Mouse (Mus musculus) lung, postnatal 0 days (tissue): ENCODE data around the gene Vmn2r51. TPM values are rescaled to one million over a fixed set of nuclear protein-coding genes. Genes with fewer than 3 reads are reported as not detected.
"Not testable (repeated sequence)": the region's sequence is repeated elsewhere in the genome, so short reads cannot be mapped to it uniquely, and the experiment has no call there.

ENCODE experiments used
- ATAC-seq: fragments of 200-750 bp; cut with Nextera tagmentation; 2 replicates; pipeline ENCODE4 v1.8.0; 2017; ENCODE audit warnings: moderate library complexity
- DNase-seq: peaks from one replicate; pipeline ENCODE4 v3.0.0-alpha.2; 2016; ENCODE audit warnings: low spot score
- H3K27ac ChIP-seq: fragments of 300-500 bp; sonication (generic); 2 replicates; pipeline ENCODE4 v1.5.1; 2014; ENCODE audit warnings: antibody characterized with exemption, mild to moderate bottlenecking, low read length, mixed read lengths
- H3K27me3 ChIP-seq: fragments of 300-500 bp; sonication (generic); replicated peaks from 2 replicates; pipeline ENCODE4 v1.6.1; 2014; ENCODE audit warnings: low read length, mixed read lengths; ENCODE audit not compliant: insufficient read depth
- H3K36me3 ChIP-seq: fragments of 300-500 bp; sonication (generic); 2 replicates; pipeline ENCODE4 v1.6.1; 2014; ENCODE audit warnings: low read length, mixed read lengths; ENCODE audit not compliant: insufficient read depth
- H3K4me1 ChIP-seq: fragments of 300-500 bp; sonication (generic); 2 replicates; pipeline ENCODE4 v1.6.1; 2014; ENCODE audit warnings: antibody characterized with exemption, low read depth, low read length, mixed read lengths; ENCODE audit not compliant: insufficient read depth
- H3K4me2 ChIP-seq: fragments of 300-500 bp; sonication (generic); replicated peaks from 2 replicates; pipeline ENCODE4 v1.6.1; 2014; ENCODE audit warnings: low read depth, mild to moderate bottlenecking, low read length, moderate library complexity, mixed read lengths
- H3K4me3 ChIP-seq: fragments of 300-500 bp; sonication (generic); 2 replicates; pipeline ENCODE4 v1.5.1; 2014; ENCODE audit warnings: low read depth, low read length
- H3K9ac ChIP-seq: fragments of 300-500 bp; sonication (generic); replicated peaks from 2 replicates; pipeline ENCODE4 v1.6.1; 2014; ENCODE audit warnings: low read depth, mild to moderate bottlenecking
- H3K9me3 ChIP-seq: fragments of 300-500 bp; sonication (generic); 2 replicates; pipeline ENCODE4 v1.6.1; 2016; ENCODE audit warnings: low read length, mixed read lengths
- WGBS: fragments of 180-500 bp; shearing (Covaris S2); extraction: QIAGEN DNeasy Blood & Tissue Kit; methylation state at CpG from one replicate; pipeline ENCODE4 v1.1.7; 2014; 5-methylcytosine and 5-hydroxymethylcytosine counted together
- polyA plus RNA-seq: library from polyadenylated mRNA; unstranded; fragments of >200 nt; fragmentation: Nextera tagmentation; extraction: Ambion mirVana; gene quantifications from 2 replicates; pipeline ENCODE4 v1.2.1, GENCODE M21; 2015

Gene Vmn2r51
- polyA plus RNA-seq, result not detected in 2 replicates

- H3K36me3 ChIP-seq, H3K4me3 ChIP-seq: not testable (repeated sequence)
- 41% methylated on average over 1 of the region's 1 CpGs for WGBS
These were observed at the start of gene Vmn2r51 for GRCm38 (mm10) chr7:10105641-10106040. TSS of gene Vmn2r51 (minus strand) at chr7:10105741.

GRCm38 (mm10) chr7:10053196-10053595, 52.3 kb downstream of the Vmn2r51 start, which contains the start of gene Vmn2r50:
TSS of gene Vmn2r50 (minus strand) at chr7:10053296.
- H3K9ac ChIP-seq, H3K4me1 ChIP-seq, H3K4me3 ChIP-seq, ATAC-seq, H3K4me2 ChIP-seq, H3K36me3 ChIP-seq, H3K9me3 ChIP-seq, DNase-seq, H3K27me3 ChIP-seq, H3K27ac ChIP-seq: not testable (repeated sequence)

More at GRCm38 (mm10) chr7:10105641-10106040, at the start of gene Vmn2r51:
- not testable (repeated sequence) for H3K9me3 ChIP-seq, H3K27me3 ChIP-seq, H3K27ac ChIP-seq, H3K4me2 ChIP-seq, ATAC-seq, H3K9ac ChIP-seq, H3K4me1 ChIP-seq, DNase-seq

Other genes with a start within 250 kb of the Vmn2r51 start
- not detected in 2 replicates for gene Vmn2r48, start 152.2 kb downstream of the Vmn2r51 start, polyA plus RNA-seq
- gene Vmn2r49, start 113.5 kb downstream of the Vmn2r51 start, polyA plus RNA-seq, result not detected in 2 replicates
- not detected in 2 replicates for gene Vmn2r50, start 52.4 kb downstream of the Vmn2r51 start, polyA plus RNA-seq
- gene Vmn2r52, start 70.8 kb upstream of the Vmn2r51 start, polyA plus RNA-seq, result not detected in 2 replicates
- not detected in 2 replicates for gene Vmn1r66, start 172.3 kb upstream of the Vmn2r51 start, polyA plus RNA-seq